Mouse (Mus musculus) limb, embryonic 13.5 days (tissue): ENCODE data around the gene Herc2. TPM values are rescaled to one million over a fixed set of nuclear protein-coding genes. Genes with fewer than 3 reads are reported as not detected.

Source experiments
- ATAC-seq: fragments of 200-750 bp; cut with Nextera tagmentation; 2 replicates; pipeline ENCODE4 v1.8.0; 2017; ENCODE audit warnings: low read depth, moderate number of reproducible peaks, moderate TSS enrichment; ENCODE audit not compliant: low FRiP score
- H3K27ac ChIP-seq: fragments of 300-500 bp; sonication (generic); 2 replicates; pipeline ENCODE4 v1.5.1; 2015; ENCODE audit warnings: inconsistent platforms, mild to moderate bottlenecking, moderate library complexity
- H3K27me3 ChIP-seq: fragments of 300-500 bp; sonication (generic); 2 replicates; pipeline ENCODE4 v1.6.1; 2015; ENCODE audit warnings: mild to moderate bottlenecking, inconsistent platforms
- H3K36me3 ChIP-seq: fragments of 300-500 bp; sonication (generic); 2 replicates; pipeline ENCODE4 v1.6.1; 2015; ENCODE audit warnings: inconsistent platforms, mild to moderate bottlenecking, moderate library complexity
- H3K4me1 ChIP-seq: fragments of 300-500 bp; sonication (generic); 2 replicates; pipeline ENCODE4 v1.6.1; 2015; ENCODE audit warnings: inconsistent platforms
- H3K4me2 ChIP-seq: fragments of 300-500 bp; sonication (generic); replicated peaks from 2 replicates; pipeline ENCODE4 v1.6.1; 2015; ENCODE audit warnings: inconsistent platforms, mild to moderate bottlenecking, moderate library complexity
- H3K4me3 ChIP-seq: fragments of 300-500 bp; sonication (generic); 2 replicates; pipeline ENCODE4 v1.5.1; 2015; ENCODE audit warnings: moderate library complexity, mild to moderate bottlenecking, inconsistent platforms
- H3K9ac ChIP-seq: fragments of 300-500 bp; sonication (generic); 2 replicates; pipeline ENCODE4 v1.6.1; 2015; ENCODE audit warnings: mild to moderate bottlenecking, inconsistent platforms
- H3K9me3 ChIP-seq: fragments of 300-500 bp; sonication (generic); 2 replicates; pipeline ENCODE4 v1.6.1; 2016; ENCODE audit warnings: inconsistent platforms
- WGBS: fragments of 180-500 bp; shearing (Covaris S2); methylation state at CpG from one replicate; pipeline ENCODE4 v1.1.7; 2015; 5-methylcytosine and 5-hydroxymethylcytosine counted together
- polyA plus RNA-seq: library from polyadenylated mRNA; unstranded; fragments of >200 nt; fragmentation: Nextera tagmentation; extraction: Ambion mirVana; gene quantifications from 2 replicates; pipeline ENCODE4 v1.2.1, GENCODE M21; 2015

The Herc2 gene
- polyA plus RNA-seq, 1 experiment from 2014 or later: 28.8 TPM

- Histone ChIP-seq H3K4me1 (no peaks in the 10 kb centered on the region), H3K27me3 (no peaks in the 10 kb centered on the region), H3K27ac (no peak overlapping the region), H3K9me3 (no peaks in the 10 kb centered on the region), H3K9ac (no peak overlapping the region), H3K4me3 (no peak overlapping the region), H3K36me3 (peaks cover 75% of the 10 kb centered on the region), H3K4me2 (no peak overlapping the region)
- WGBS: 94% methylated on average over 16 of the region's 16 CpGs
- no peak for ATAC-seq
Observed at GRCm38 (mm10) chr7:56151885-56152676, 102.1 kb downstream of the Herc2 start.

DNA sequence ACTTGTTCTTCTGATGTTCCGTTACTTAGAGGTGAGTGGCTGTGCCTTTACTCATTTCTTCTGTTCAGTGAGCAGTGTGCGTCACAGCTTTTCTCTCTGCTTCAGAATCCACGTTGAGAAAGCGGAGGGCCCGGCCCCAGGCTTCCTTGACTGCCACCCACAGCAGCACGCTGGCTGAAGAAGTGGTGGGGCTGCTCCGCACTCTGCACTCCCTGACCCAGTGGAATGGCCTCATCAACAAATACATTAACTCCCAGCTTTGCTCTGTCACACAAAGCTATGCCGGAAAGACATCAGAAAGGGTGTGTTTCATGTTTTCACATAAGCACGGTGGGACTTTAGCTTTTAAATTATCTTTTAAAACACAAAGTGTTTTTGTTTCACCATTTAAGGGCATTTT is 103.2 kb downstream of the Herc2 start:
- ATAC-seq: no peak
- Histone ChIP-seq H3K27ac (no peak overlapping the region), H3K4me3 (no peak overlapping the region), H3K9me3 (no peaks in the 10 kb centered on the region), H3K4me2 (no peak overlapping the region), H3K36me3 (peaks cover 76% of the 10 kb centered on the region), H3K27me3 (no peaks in the 10 kb centered on the region), H3K4me1 (no peaks in the 10 kb centered on the region), H3K9ac (no peak overlapping the region)
- WGBS: 87% methylated on average over 9 of the region's 9 CpGs

- Histone ChIP-seq H3K4me1 (no peaks in the 10 kb centered on the region), H3K4me3 (no peak overlapping the region), H3K27me3 (no peaks in the 10 kb centered on the region), H3K9me3 (no peaks in the 10 kb centered on the region), H3K4me2 (no peak overlapping the region), H3K36me3 (peaks cover 78% of the 10 kb centered on the region), H3K9ac (no peak overlapping the region), H3K27ac (no peak overlapping the region)
- ATAC-seq: no peak
- 88% methylated on average over 12 of the region's 12 CpGs for WGBS
Observed at GRCm38 (mm10) chr7:56153625-56154024, 103.6 kb downstream of the Herc2 start.

DNA sequence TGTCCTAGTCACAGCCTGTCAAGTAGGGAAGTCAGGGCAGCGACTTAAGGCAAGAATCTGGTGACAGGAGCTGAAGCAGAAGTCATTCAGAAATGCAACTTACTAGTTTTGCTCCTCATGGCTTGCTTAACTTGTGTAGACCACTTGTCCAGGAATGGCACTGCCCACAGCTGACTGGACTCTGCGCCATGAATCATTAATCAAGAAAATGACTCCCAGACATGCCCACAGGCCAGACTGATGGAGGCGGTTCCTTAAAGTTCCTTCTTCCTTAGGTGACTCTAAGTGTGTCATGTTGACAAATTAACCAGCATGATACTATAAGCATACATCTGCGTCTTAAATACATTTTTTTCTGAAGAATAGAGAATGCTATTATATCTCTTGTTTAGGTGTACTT is 113.3 kb downstream of the Herc2 start:
- Histone ChIP-seq H3K27ac (no peak overlapping the region), H3K4me1 (no peaks in the 10 kb centered on the region), H3K4me3 (no peak overlapping the region), H3K9me3 (no peaks in the 10 kb centered on the region), H3K27me3 (no peaks in the 10 kb centered on the region), H3K9ac (no peak overlapping the region), H3K4me2 (no peak overlapping the region), H3K36me3 (peaks cover 47% of the 10 kb centered on the region)
- WGBS: 91% methylated on average over 4 of the region's 4 CpGs
- ATAC-seq: no peak

- no peak overlapping the region for H3K4me3 ChIP-seq
- ATAC-seq: no peak
- H3K27ac ChIP-seq: no peak overlapping the region
- H3K4me1 ChIP-seq: no peaks in the 10 kb centered on the region
- 49% methylated on average over 7 of the region's 7 CpGs for WGBS
- no peaks in the 10 kb centered on the region for H3K9me3 ChIP-seq
- H3K27me3 ChIP-seq: no peaks in the 10 kb centered on the region
- H3K9ac ChIP-seq: no peak overlapping the region
- H3K36me3 ChIP-seq: peaks cover 46% of the 10 kb centered on the region
- no peak overlapping the region for H3K4me2 ChIP-seq
Observed at GRCm38 (mm10) chr7:56168713-56169112, 118.7 kb downstream of the Herc2 start.

DNA sequence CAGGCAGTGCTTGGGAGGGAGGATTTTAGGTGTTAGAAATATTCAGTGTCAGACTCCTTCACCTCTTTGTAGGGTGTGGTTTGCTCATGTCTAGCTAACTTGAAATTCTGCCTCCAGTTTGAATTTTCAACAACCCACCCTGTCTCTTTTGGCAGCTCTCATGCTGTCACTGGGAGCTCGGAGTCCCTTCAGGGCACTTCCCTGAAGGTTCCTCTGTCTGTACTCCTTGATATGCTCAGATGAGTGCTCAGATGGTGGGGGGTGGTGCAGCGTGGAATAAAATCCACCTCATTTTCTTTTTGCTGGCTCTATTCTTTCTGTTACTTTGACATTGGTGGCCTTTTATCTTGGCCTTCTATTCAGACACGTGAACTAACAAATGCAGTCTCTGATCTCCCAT is 127.4 kb downstream of the Herc2 start:
- Histone ChIP-seq H3K4me1 (no peaks in the 10 kb centered on the region), H3K4me2 (no peak overlapping the region), H3K27me3 (no peaks in the 10 kb centered on the region), H3K9me3 (no peaks in the 10 kb centered on the region), H3K36me3 (peaks cover 42% of the 10 kb centered on the region), H3K9ac (no peak overlapping the region), H3K4me3 (no peak overlapping the region), H3K27ac (no peak overlapping the region)
- no peak for ATAC-seq
- 90% methylated on average over 3 of the region's 3 CpGs for WGBS

- Histone ChIP-seq H3K9ac (no peak overlapping the region), H3K27me3 (no peaks in the 10 kb centered on the region), H3K9me3 (no peaks in the 10 kb centered on the region), H3K36me3 (peaks cover 66% of the 10 kb centered on the region), H3K27ac (no peak overlapping the region), H3K4me1 (no peaks in the 10 kb centered on the region), H3K4me3 (no peak overlapping the region), H3K4me2 (no peak overlapping the region)
- ATAC-seq: no peak
- 94% methylated on average over 6 of the region's 6 CpGs for WGBS
Observed at GRCm38 (mm10) chr7:56191041-56191440, 141.0 kb downstream of the Herc2 start.

DNA sequence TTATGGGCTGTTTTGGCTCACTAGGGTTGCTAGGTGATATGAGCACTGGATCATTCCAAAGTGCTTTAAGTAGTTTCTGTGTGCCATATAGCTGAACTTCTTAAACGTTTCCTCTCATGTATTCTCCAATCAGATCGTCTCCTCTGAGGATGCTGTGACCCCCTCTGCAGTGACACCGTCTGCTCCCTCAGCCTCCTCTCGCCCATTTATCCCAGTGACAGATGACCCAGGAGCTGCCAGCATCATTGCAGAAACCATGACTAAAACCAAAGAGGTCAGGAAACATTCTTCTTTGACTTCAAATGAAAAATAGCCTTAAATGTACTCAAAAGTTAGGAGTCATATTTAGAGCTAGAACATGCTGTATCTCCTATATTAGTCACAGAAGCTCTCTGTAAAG is 141.7 kb downstream of the Herc2 start:
- Histone ChIP-seq H3K4me3 (no peak overlapping the region), H3K9me3 (no peaks in the 10 kb centered on the region), H3K9ac (no peak overlapping the region), H3K27me3 (no peaks in the 10 kb centered on the region), H3K27ac (no peak overlapping the region), H3K4me1 (no peaks in the 10 kb centered on the region), H3K4me2 (no peak overlapping the region), H3K36me3 (peaks cover 65% of the 10 kb centered on the region)
- no peak for ATAC-seq
- 74% methylated on average over 4 of the region's 4 CpGs for WGBS

- Histone ChIP-seq H3K4me1 (no peaks in the 10 kb centered on the region), H3K4me2 (no peak overlapping the region), H3K27me3 (no peaks in the 10 kb centered on the region), H3K9me3 (no peaks in the 10 kb centered on the region), H3K36me3 (peaks cover 87% of the 10 kb centered on the region), H3K4me3 (no peak overlapping the region), H3K27ac (no peak overlapping the region), H3K9ac (no peak overlapping the region)
- 93% methylated on average over 10 of the region's 10 CpGs for WGBS
- ATAC-seq: 0 out of 2 replicates have a peak, but pooled peaks have one; percentile 32
Observed at GRCm38 (mm10) chr7:56201483-56202218, 151.7 kb downstream of the Herc2 start.

DNA sequence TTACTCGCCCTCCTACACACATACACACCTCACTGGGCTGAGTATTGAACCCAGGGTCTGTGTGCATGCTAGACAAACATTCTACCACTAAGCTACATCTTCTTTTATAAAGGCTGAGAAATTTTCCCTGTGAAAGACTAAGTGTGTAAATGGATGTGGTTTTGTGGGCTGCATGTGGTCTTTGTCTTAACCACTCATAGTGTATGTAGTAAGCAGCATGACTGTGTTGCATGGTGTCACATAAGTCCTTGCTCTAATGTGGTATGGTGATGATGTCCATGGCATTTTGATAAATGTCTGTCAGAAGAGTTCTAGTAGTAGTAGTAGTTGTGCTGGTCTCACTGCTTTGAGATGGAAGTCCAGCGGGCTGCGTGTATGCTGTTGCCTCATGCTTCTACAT is 152.8 kb downstream of the Herc2 start:
- Histone ChIP-seq H3K27me3 (no peaks in the 10 kb centered on the region), H3K36me3 (peaks cover 83% of the 10 kb centered on the region), H3K9ac (no peak overlapping the region), H3K4me1 (no peaks in the 10 kb centered on the region), H3K9me3 (no peaks in the 10 kb centered on the region), H3K27ac (no peak overlapping the region), H3K4me2 (no peak overlapping the region), H3K4me3 (no peak overlapping the region)
- WGBS: 95% methylated on average over 3 of the region's 3 CpGs
- no peak for ATAC-seq

DNA sequence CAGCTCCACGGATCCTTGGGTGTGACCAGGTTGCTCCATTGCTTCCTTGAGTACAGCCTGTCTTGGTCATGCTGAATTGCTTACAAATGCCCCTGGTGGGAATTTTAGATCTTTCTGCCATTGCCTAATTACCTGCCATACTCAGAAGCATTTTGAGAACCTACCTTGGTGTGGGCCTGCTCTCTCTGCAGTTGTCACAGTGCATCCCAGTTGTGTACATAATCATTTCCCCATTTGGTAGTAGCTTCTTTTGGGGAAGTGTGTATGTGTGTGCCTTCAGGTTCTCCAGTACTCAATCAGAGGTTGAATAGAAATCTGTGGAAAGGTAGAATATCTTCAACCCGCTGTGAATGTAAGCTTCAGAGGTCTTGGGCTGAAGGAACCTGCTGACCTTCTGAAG is 153.3 kb downstream of the Herc2 start:
- no peak for ATAC-seq
- WGBS: 97% methylated on average over 2 of the region's 2 CpGs
- H3K27ac ChIP-seq: no peak overlapping the region
- H3K36me3 ChIP-seq: peaks cover 80% of the 10 kb centered on the region
- H3K4me1 ChIP-seq: no peaks in the 10 kb centered on the region
- H3K9me3 ChIP-seq: no peaks in the 10 kb centered on the region
- no peak overlapping the region for H3K4me3 ChIP-seq
- H3K9ac ChIP-seq: no peak overlapping the region
- no peak overlapping the region for H3K4me2 ChIP-seq
- H3K27me3 ChIP-seq: no peaks in the 10 kb centered on the region

DNA sequence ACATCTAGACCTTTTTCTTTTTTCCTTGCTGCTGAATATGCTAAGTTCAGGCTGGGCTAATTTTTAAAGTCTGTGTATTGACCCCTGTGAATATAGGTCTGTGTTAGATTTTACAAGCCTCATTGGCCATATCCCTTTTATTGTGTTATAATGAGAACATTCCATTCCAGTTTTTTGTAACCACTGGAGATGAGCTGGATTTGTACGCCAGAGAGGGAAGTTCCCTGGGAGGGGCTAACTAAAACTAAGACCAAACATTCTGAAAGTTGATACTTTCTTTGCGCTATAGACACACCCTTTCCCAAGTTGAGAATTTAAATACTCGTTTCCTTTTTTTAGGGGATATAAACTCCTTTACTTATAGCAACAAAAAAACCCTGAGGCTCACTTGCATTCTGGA is 154.9 kb downstream of the Herc2 start:
- peaks cover 74% of the 10 kb centered on the region for H3K36me3 ChIP-seq

More for the DNA sequence above, 154.9 kb downstream of the Herc2 start:
- Histone ChIP-seq H3K27ac (no peak overlapping the region), H3K9me3 (no peaks in the 10 kb centered on the region), H3K4me3 (no peak overlapping the region), H3K27me3 (no peaks in the 10 kb centered on the region), H3K4me1 (no peaks in the 10 kb centered on the region), H3K9ac (no peak overlapping the region), H3K4me2 (no peak overlapping the region)
- 56% methylated on average over 3 of the region's 3 CpGs for WGBS
- ATAC-seq: peak; percentile 62; the same call in 1 of the 2 replicates
